Mouse (Mus musculus) heart, embryonic 15.5 days (tissue): ENCODE data around the gene Tbc1d14. TPM values are rescaled to one million over a fixed set of nuclear protein-coding genes. Genes with fewer than 3 reads are reported as not detected.

Source experiments
- ATAC-seq: fragments of 200-750 bp; cut with Nextera tagmentation; replicated peaks from 2 replicates; pipeline ENCODE4 v1.8.0; 2017; ENCODE audit warnings: low read depth, moderate TSS enrichment; ENCODE audit not compliant: insufficient number of reproducible peaks, insufficient read depth, low FRiP score
- H3K27ac ChIP-seq: fragments of 300-500 bp; sonication (generic); 2 replicates; pipeline ENCODE4 v1.5.1; 2015; ENCODE audit warnings: mild to moderate bottlenecking, inconsistent platforms
- H3K27me3 ChIP-seq: fragments of 300-500 bp; sonication (generic); 2 replicates; pipeline ENCODE4 v1.6.1; 2015; ENCODE audit warnings: inconsistent platforms
- H3K36me3 ChIP-seq: fragments of 300-500 bp; sonication (generic); 2 replicates; pipeline ENCODE4 v1.6.1; 2015; ENCODE audit warnings: mild to moderate bottlenecking, inconsistent platforms
- H3K4me1 ChIP-seq: fragments of 300-500 bp; sonication (generic); replicated peaks from 2 replicates; pipeline ENCODE4 v1.6.1; 2015; ENCODE audit warnings: inconsistent platforms
- H3K4me2 ChIP-seq: fragments of 300-500 bp; sonication (generic); 2 replicates; pipeline ENCODE4 v1.6.1; 2015; ENCODE audit warnings: inconsistent platforms, mild to moderate bottlenecking, moderate library complexity
- H3K4me3 ChIP-seq: fragments of 300-500 bp; sonication (generic); 2 replicates; pipeline ENCODE4 v1.5.1; 2015; ENCODE audit warnings: mild to moderate bottlenecking, inconsistent platforms
- H3K9ac ChIP-seq: fragments of 300-500 bp; sonication (generic); 2 replicates; pipeline ENCODE4 v1.6.1; 2015; ENCODE audit warnings: mild to moderate bottlenecking, inconsistent platforms
- H3K9me3 ChIP-seq: fragments of 300-500 bp; sonication (generic); replicated peaks from 2 replicates; pipeline ENCODE4 v1.6.1; 2016; ENCODE audit warnings: inconsistent platforms
- WGBS: fragments of 180-500 bp; shearing (Covaris S2); methylation state at CpG from one replicate; pipeline ENCODE4 v1.1.7; 2015; ENCODE audit warnings: mixed read lengths; 5-methylcytosine and 5-hydroxymethylcytosine counted together
- polyA plus RNA-seq: library from polyadenylated mRNA; unstranded; fragments of >200 nt; fragmentation: Nextera tagmentation; extraction: Ambion mirVana; gene quantifications from 2 replicates; pipeline ENCODE4 v1.2.1, GENCODE M21; 2015

The Tbc1d14 gene
- polyA plus RNA-seq, 1 experiment from 2014 or later = 14.8 TPM

- Histone ChIP-seq H3K4me3 (peak overlapping the region; percentile 69), H3K4me2 (peak overlapping the region; percentile 77), H3K4me1 (peaks cover 17% of the 10 kb centered on the region), H3K9me3 (no peaks in the 10 kb centered on the region), H3K27me3 (no peaks in the 10 kb centered on the region), H3K27ac (peak overlapping the region; percentile 70), H3K9ac (peak overlapping the region; percentile 73), H3K36me3 (no peaks in the 10 kb centered on the region)
- 3% methylated on average over 5 of the region's 5 CpGs for WGBS
- ATAC-seq = no peak
These were observed 63.4 kb downstream of the Tbc1d14 start for GRCm38 (mm10) chr5:36529698-36530097.

DNA sequence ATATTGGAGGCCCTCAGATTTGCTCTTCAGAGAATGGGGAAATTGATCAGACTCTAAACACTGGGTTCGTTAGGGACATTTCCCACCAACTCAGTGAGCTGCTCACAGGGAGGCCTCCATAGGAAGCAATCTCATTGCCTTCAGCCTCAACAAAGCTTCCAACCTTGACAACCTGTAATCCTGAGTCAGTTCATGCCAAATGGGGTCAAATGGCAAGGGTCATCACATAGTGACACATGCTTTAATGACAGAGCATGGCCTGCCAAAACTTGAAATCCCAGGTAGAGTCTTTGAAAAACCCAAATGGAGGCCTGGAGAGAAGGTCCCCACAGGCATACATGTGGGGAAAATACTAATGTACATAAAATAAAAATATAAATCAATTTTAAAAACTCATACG, 66.2 kb downstream of the Tbc1d14 start:
- Histone ChIP-seq H3K4me3 (no peak overlapping the region), H3K27me3 (no peaks in the 10 kb centered on the region), H3K36me3 (peaks cover 3% of the 10 kb centered on the region; the same call in 1 of the 2 replicates), H3K4me2 (no peak overlapping the region), H3K4me1 (peaks cover 32% of the 10 kb centered on the region), H3K9ac (no peak overlapping the region), H3K27ac (no peak overlapping the region), H3K9me3 (no peaks in the 10 kb centered on the region)
- ATAC-seq = no peak
- WGBS = 74% methylated on average over 2 of the region's 2 CpGs

DNA sequence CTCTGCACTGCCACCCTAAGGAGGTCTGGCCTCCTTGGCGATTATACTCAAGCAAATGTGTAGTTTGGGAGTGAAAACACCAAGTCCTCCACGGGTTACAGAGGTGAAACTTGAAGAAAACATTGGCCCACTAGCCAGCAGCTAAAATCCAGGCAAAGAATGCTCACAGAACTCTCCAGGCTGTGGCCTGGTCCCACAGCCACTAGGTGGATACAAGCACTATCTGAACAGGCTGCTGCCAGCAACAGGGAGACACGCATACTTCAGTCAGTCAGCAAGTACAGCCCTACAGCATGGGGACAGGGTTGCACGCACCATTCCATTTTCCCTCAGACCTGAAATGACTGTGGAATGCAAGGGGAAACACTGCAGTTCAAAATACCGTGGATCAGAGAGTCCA, 66.8 kb downstream of the Tbc1d14 start:
- Histone ChIP-seq H3K9ac (no peak overlapping the region), H3K27ac (no peak overlapping the region), H3K4me3 (no peak overlapping the region), H3K4me2 (no peak overlapping the region), H3K27me3 (no peaks in the 10 kb centered on the region), H3K36me3 (peaks cover 7% of the 10 kb centered on the region; the same call in 1 of the 2 replicates), H3K4me1 (peaks cover 32% of the 10 kb centered on the region), H3K9me3 (no peaks in the 10 kb centered on the region)
- 62% methylated on average over 5 of the region's 5 CpGs for WGBS
- no peak for ATAC-seq

DNA sequence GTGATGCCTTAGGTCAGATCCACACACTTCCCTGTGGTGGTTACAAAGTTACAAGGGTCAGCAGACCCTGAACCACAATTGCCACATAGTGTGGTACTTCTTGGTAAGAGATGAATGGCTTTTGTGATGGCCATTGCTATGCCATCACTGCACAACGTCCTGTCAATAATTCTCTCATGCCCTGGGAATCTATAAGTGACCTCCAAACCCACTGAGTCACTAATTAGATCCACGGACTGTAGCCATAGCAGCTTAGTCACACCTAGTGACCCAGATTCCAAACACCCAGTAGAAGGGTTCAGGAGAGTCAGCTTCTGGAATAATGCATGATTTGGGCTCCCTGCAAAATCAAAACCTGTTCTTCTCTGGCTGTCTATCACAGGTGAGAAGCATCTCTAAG, 67.9 kb downstream of the Tbc1d14 start:
- Histone ChIP-seq H3K9ac (no peak overlapping the region), H3K4me3 (no peak overlapping the region), H3K9me3 (no peaks in the 10 kb centered on the region), H3K36me3 (peaks cover 17% of the 10 kb centered on the region; the same call in 1 of the 2 replicates), H3K4me1 (peaks cover 27% of the 10 kb centered on the region), H3K27me3 (no peaks in the 10 kb centered on the region), H3K27ac (no peak overlapping the region), H3K4me2 (no peak overlapping the region)
- 72% methylated on average over 2 of the region's 2 CpGs for WGBS
- ATAC-seq = no peak

GRCm38 (mm10) chr5:36523219-36523703, 69.8 kb downstream of the Tbc1d14 start:
- no peaks in the 10 kb centered on the region for H3K27me3 ChIP-seq
- peaks cover 27% of the 10 kb centered on the region; the same call in 1 of the 2 replicates for H3K36me3 ChIP-seq
- peak overlapping the region; percentile 52 for H3K27ac ChIP-seq
- ATAC-seq = no peak
- no peaks in the 10 kb centered on the region for H3K9me3 ChIP-seq
- WGBS = 48% methylated on average over 5 of the region's 5 CpGs
- H3K9ac ChIP-seq = no peak overlapping the region
- H3K4me1 ChIP-seq = peaks cover 15% of the 10 kb centered on the region
- H3K4me3 ChIP-seq = no peak overlapping the region
- no peak overlapping the region for H3K4me2 ChIP-seq

DNA sequence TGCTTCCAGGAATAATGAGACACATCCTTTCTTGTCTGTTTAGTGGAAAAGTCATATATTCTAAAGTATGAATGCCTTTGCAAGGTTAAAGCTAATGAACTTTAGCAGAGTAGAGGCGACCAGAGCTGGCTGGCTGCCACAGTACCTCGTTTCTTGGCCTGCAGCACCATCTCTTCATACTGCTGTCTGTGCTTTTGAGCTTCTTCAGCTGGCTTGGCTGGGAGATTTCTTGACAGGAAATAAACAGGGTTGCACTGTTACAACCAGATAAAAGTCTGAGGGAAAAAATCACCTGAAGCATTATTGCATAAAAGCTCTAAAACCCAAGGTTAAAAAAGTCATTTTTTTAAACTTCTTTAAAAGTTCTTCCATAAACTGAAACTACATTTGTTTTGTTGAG, 70.3 kb downstream of the Tbc1d14 start:
- WGBS = 29% methylated on average over 2 of the region's 2 CpGs
- peaks cover 15% of the 10 kb centered on the region for H3K4me1 ChIP-seq
- no peak overlapping the region for H3K4me2 ChIP-seq
- peak overlapping the region; percentile 52 for H3K27ac ChIP-seq
- H3K9ac ChIP-seq = no peak overlapping the region
- H3K4me3 ChIP-seq = no peak overlapping the region
- peaks cover 30% of the 10 kb centered on the region for H3K36me3 ChIP-seq
- ATAC-seq = no peak
- H3K9me3 ChIP-seq = no peaks in the 10 kb centered on the region
- H3K27me3 ChIP-seq = no peaks in the 10 kb centered on the region

- ATAC-seq = no peak
- 86% methylated on average over 3 of the region's 3 CpGs for WGBS
- Histone ChIP-seq H3K4me2 (no peak overlapping the region), H3K4me3 (no peak overlapping the region), H3K27me3 (no peaks in the 10 kb centered on the region), H3K27ac (no peak overlapping the region), H3K36me3 (peaks cover 37% of the 10 kb centered on the region), H3K9ac (no peak overlapping the region), H3K4me1 (peaks cover 15% of the 10 kb centered on the region), H3K9me3 (no peaks in the 10 kb centered on the region)
These were observed 73.3 kb downstream of the Tbc1d14 start for GRCm38 (mm10) chr5:36519751-36520150.

DNA sequence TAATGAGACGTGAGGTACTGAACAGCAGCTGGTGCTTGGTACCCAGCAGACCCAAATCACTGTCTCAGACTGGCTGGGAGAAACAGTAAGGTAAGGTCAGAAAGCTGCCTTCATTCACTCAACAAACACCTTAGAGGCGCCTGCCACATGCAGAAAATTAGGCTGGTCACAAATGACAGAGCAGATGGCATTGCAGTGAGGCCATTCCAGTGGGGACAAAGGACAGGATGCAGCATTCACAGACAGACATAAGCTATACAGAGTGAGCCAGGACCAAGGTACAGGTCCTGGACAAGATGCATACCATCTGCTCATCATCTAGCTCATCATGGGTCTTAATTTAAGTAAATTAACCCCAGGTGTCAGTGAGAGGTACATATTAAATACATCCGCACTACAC, 75.5 kb downstream of the Tbc1d14 start:
- Histone ChIP-seq H3K9ac (no peak overlapping the region), H3K4me3 (no peak overlapping the region), H3K36me3 (peaks cover 51% of the 10 kb centered on the region), H3K27me3 (no peaks in the 10 kb centered on the region), H3K9me3 (no peaks in the 10 kb centered on the region), H3K4me1 (peaks cover 2% of the 10 kb centered on the region; the same call in 1 of the 2 replicates), H3K4me2 (no peak overlapping the region), H3K27ac (no peak overlapping the region)
- 78% methylated on average over 3 of the region's 3 CpGs for WGBS
- ATAC-seq = no peak

GRCm38 (mm10) chr5:36515558-36515957, 77.5 kb downstream of the Tbc1d14 start:
- H3K4me2 ChIP-seq = no peak overlapping the region
- H3K27me3 ChIP-seq = no peaks in the 10 kb centered on the region
- H3K36me3 ChIP-seq = peaks cover 43% of the 10 kb centered on the region
- H3K27ac ChIP-seq = no peak overlapping the region
- H3K9ac ChIP-seq = no peak overlapping the region
- no peaks in the 10 kb centered on the region for H3K9me3 ChIP-seq
- no peak for ATAC-seq
- H3K4me1 ChIP-seq = no peaks in the 10 kb centered on the region
- 65% methylated on average over 5 of the region's 5 CpGs for WGBS
- H3K4me3 ChIP-seq = no peak overlapping the region

DNA sequence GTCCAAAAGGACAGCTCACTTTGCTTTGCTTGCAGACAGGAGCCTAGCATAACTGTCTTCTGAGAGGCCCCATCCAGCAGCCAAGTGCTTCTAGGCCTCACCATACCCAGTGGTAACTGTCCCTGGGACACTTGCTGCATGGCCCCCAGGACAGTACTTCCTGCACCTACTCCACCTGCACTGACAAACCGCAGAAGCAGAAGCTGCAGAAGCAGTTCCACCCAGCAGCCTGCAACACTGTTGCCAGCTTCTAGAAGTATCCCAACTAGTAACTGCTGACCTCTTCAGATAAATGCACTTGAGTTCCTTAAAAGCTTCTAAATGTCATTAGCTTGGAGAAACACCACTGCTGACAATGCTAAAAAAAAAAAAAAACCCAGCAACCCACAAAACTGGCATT, 78.0 kb downstream of the Tbc1d14 start:
- H3K27me3 ChIP-seq = no peaks in the 10 kb centered on the region
- H3K4me3 ChIP-seq = no peak overlapping the region
- no peak for ATAC-seq
- WGBS = 88% methylated on average over 1 of the region's 1 CpGs
- no peak overlapping the region for H3K27ac ChIP-seq
- H3K4me1 ChIP-seq = no peaks in the 10 kb centered on the region
- no peaks in the 10 kb centered on the region for H3K9me3 ChIP-seq
- no peak overlapping the region for H3K4me2 ChIP-seq
- peaks cover 39% of the 10 kb centered on the region for H3K36me3 ChIP-seq
- no peak overlapping the region for H3K9ac ChIP-seq

- Histone ChIP-seq H3K4me3 (no peak overlapping the region), H3K4me2 (no peak overlapping the region), H3K9ac (no peak overlapping the region), H3K9me3 (no peaks in the 10 kb centered on the region), H3K36me3 (peaks cover 34% of the 10 kb centered on the region), H3K27me3 (no peaks in the 10 kb centered on the region), H3K27ac (no peak overlapping the region), H3K4me1 (no peaks in the 10 kb centered on the region)
- ATAC-seq = no peak
- WGBS = 93% methylated on average over 2 of the region's 2 CpGs
These were observed 82.1 kb downstream of the Tbc1d14 start for GRCm38 (mm10) chr5:36510956-36511355.

DNA sequence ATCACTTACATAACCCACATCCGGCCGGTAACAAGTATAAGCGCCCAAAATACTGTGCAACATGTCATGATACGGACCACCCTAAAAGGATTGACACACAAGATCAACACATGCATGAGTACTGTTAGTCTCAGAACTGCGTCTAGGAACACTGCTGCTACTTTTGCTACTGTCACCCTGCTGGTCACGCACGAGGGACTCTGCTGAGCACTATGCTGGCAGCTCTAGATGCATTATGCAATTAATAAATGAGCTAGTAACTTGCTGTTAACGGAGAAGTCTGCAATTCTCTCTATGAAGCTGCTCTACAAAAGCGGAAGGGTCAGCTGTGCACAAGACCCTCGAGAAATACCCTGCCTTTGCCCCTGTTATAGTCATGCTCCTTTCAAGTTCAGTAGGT, 84.7 kb downstream of the Tbc1d14 start:
- ATAC-seq = no peak
- Histone ChIP-seq H3K4me3 (no peak overlapping the region), H3K36me3 (peaks cover 43% of the 10 kb centered on the region), H3K9me3 (no peaks in the 10 kb centered on the region), H3K9ac (no peak overlapping the region), H3K4me1 (no peaks in the 10 kb centered on the region), H3K4me2 (no peak overlapping the region), H3K27me3 (no peaks in the 10 kb centered on the region), H3K27ac (no peak overlapping the region)
- WGBS = 92% methylated on average over 10 of the region's 10 CpGs
